Mouse (Mus musculus) stomach, embryonic 14.5 days (tissue): ENCODE data around the gene Armh3. TPM values are rescaled to one million over a fixed set of nuclear protein-coding genes. Genes with fewer than 3 reads are reported as not detected.
"Not testable (repeated sequence)": the region's sequence is repeated elsewhere in the genome, so short reads cannot be mapped to it uniquely, and the experiment has no call there.

Experiments used
- ATAC-seq: fragments of 200-750 bp; cut with Nextera tagmentation; 2 replicates; pipeline ENCODE4 v1.8.0; 2017; ENCODE audit warnings: low read depth, moderate TSS enrichment; ENCODE audit not compliant: insufficient number of reproducible peaks, insufficient read depth, low FRiP score
- H3K27ac ChIP-seq: fragments of 300-500 bp; sonication (generic); 2 replicates; pipeline ENCODE4 v1.5.1; 2014; ENCODE audit warnings: mild to moderate bottlenecking, low read length, moderate library complexity, mixed read lengths
- H3K27me3 ChIP-seq: fragments of 300-500 bp; sonication (generic); 2 replicates; pipeline ENCODE4 v1.6.1; 2014; ENCODE audit warnings: low read length, control low read depth, mixed read lengths; ENCODE audit not compliant: control insufficient read depth, insufficient read depth
- H3K36me3 ChIP-seq: fragments of 300-500 bp; sonication (generic); 2 replicates; pipeline ENCODE4 v1.6.1; 2014; ENCODE audit warnings: mild to moderate bottlenecking, control low read depth, low read length, moderate library complexity, mixed read lengths; ENCODE audit not compliant: control insufficient read depth, insufficient read depth
- H3K4me1 ChIP-seq: fragments of 300-500 bp; sonication (generic); 2 replicates; pipeline ENCODE4 v1.6.1; 2014; ENCODE audit warnings: low read length, control low read depth, mixed read lengths; ENCODE audit not compliant: control insufficient read depth, insufficient read depth
- H3K4me2 ChIP-seq: fragments of 300-500 bp; sonication (generic); replicated peaks from 2 replicates; pipeline ENCODE4 v1.6.1; 2014; ENCODE audit warnings: low read depth, low read length, control low read depth
- H3K4me3 ChIP-seq: fragments of 300-500 bp; sonication (generic); 2 replicates; pipeline ENCODE4 v1.5.1; 2014; ENCODE audit warnings: low read depth, low read length, control low read depth
- H3K9ac ChIP-seq: fragments of 300-500 bp; sonication (generic); replicated peaks from 2 replicates; pipeline ENCODE4 v1.6.1; 2014; ENCODE audit warnings: low read depth, mild to moderate bottlenecking, control low read depth, low read length, moderate library complexity, mixed read lengths
- H3K9me3 ChIP-seq: fragments of 300-500 bp; sonication (generic); 2 replicates; pipeline ENCODE4 v1.6.1; 2016; ENCODE audit warnings: low read depth, low read length, control low read depth; ENCODE audit not compliant: control insufficient read depth
- WGBS: fragments of 180-500 bp; shearing (Covaris S2); extraction: QIAGEN DNeasy Blood & Tissue Kit; methylation state at CpG from one replicate; pipeline ENCODE4 v1.1.7; 2014; 5-methylcytosine and 5-hydroxymethylcytosine counted together
- polyA plus RNA-seq: library from polyadenylated mRNA; unstranded; fragments of >200 nt; fragmentation: Nextera tagmentation; extraction: Ambion mirVana; gene quantifications from 2 replicates; pipeline ENCODE4 v1.2.1, GENCODE M21; 2014

The Armh3 gene
- polyA plus RNA-seq, 1 experiment from 2014 or later = 21.0 TPM

- peak; percentile 89 for ATAC-seq
- Histone ChIP-seq H3K9ac (peak within 1 kb of the TSS; percentile 53), H3K27me3 (no peaks in the 10 kb centered on the region), H3K4me1 (peaks cover 7% of the 10 kb centered on the region; the same call in 1 of the 2 replicates), H3K4me2 (peak within 1 kb of the TSS; percentile 83), H3K9me3 (no peaks in the 10 kb centered on the region), H3K27ac (peak within 1 kb of the TSS; percentile 8; the same call in 1 of the 2 replicates), H3K36me3 (no peaks in the 10 kb centered on the region; the same call in 1 of the 2 replicates), H3K4me3 (peak within 1 kb of the TSS; percentile 47)
- WGBS = 1% methylated on average over 70 of the region's 70 CpGs
Observed at GRCm38 (mm10) chr19:46003371-46004226, 5.3 kb upstream of the Armh3 start, which contains the start of gene Hps6. TSS of gene Hps6 (plus strand) at chr19:46003508.

GRCm38 (mm10) chr19:46002279-46002678 is 4.0 kb upstream of the Armh3 start:
- no peaks in the 10 kb centered on the region; the same call in 1 of the 2 replicates for H3K36me3 ChIP-seq
- peaks cover 7% of the 10 kb centered on the region; the same call in 1 of the 2 replicates for H3K4me1 ChIP-seq
- H3K9me3 ChIP-seq = no peaks in the 10 kb centered on the region
- ATAC-seq = no peak
- no peak overlapping the region for H3K9ac ChIP-seq
- WGBS = 85% methylated on average over 9 of the region's 9 CpGs
- H3K27me3 ChIP-seq = no peaks in the 10 kb centered on the region
- no peak overlapping the region for H3K4me2 ChIP-seq
- H3K27ac ChIP-seq = no peak overlapping the region
- H3K4me3 ChIP-seq = no peak overlapping the region

- no peak overlapping the region for H3K9ac ChIP-seq
- H3K27ac ChIP-seq = no peak overlapping the region
- no peaks in the 10 kb centered on the region; the same call in 1 of the 2 replicates for H3K9me3 ChIP-seq
- ATAC-seq = no peak
- peaks cover 6% of the 10 kb centered on the region; the same call in 1 of the 2 replicates for H3K4me1 ChIP-seq
- WGBS = 44% methylated on average over 1 of the region's 1 CpGs
- H3K4me3 ChIP-seq = no peak overlapping the region
- H3K36me3 ChIP-seq = no peaks in the 10 kb centered on the region
- no peaks in the 10 kb centered on the region for H3K27me3 ChIP-seq
- H3K4me2 ChIP-seq = no peak overlapping the region; the same call in 1 of the 2 replicates
Observed at GRCm38 (mm10) chr19:45999378-45999777, 1.1 kb upstream of the Armh3 start.

- Histone ChIP-seq H3K9me3 (no peaks in the 10 kb centered on the region; the same call in 1 of the 2 replicates), H3K9ac (peak overlapping the region; percentile 19), H3K27ac (no peak overlapping the region), H3K27me3 (no peaks in the 10 kb centered on the region), H3K36me3 (no peaks in the 10 kb centered on the region), H3K4me3 (peak overlapping the region; percentile 66), H3K4me2 (peak overlapping the region; percentile 50), H3K4me1 (no peaks in the 10 kb centered on the region)
- no peak for ATAC-seq
- WGBS = 7% methylated on average over 8 of the region's 8 CpGs
Observed at GRCm38 (mm10) chr19:45998694-45999217, 468 bp upstream of the Armh3 start.

GRCm38 (mm10) chr19:45997365-45997764 is 923 bp downstream of the Armh3 start:
- WGBS = 58% methylated on average over 5 of the region's 5 CpGs
- H3K27ac ChIP-seq = no peak overlapping the region; the same call in 1 of the 2 replicates
- peak overlapping the region; percentile 82; the same call in 1 of the 2 replicates for H3K9ac ChIP-seq
- H3K36me3 ChIP-seq = no peaks in the 10 kb centered on the region
- H3K4me3 ChIP-seq = peak overlapping the region; percentile 66
- H3K27me3 ChIP-seq = no peaks in the 10 kb centered on the region
- peak overlapping the region; percentile 61 for H3K4me2 ChIP-seq
- ATAC-seq = 0 out of 2 replicates have a peak, but pooled peaks have one; percentile 9
- H3K9me3 ChIP-seq = no peaks in the 10 kb centered on the region; the same call in 1 of the 2 replicates
- H3K4me1 ChIP-seq = no peaks in the 10 kb centered on the region

- no peak for ATAC-seq
- no peak overlapping the region for H3K4me2 ChIP-seq
- no peak overlapping the region for H3K4me3 ChIP-seq
- WGBS = 92% methylated on average over 13 of the region's 13 CpGs
- no peak overlapping the region for H3K27ac ChIP-seq
- H3K9me3 ChIP-seq = no peaks in the 10 kb centered on the region; the same call in 1 of the 2 replicates
- H3K36me3 ChIP-seq = no peaks in the 10 kb centered on the region
- H3K4me1 ChIP-seq = no peaks in the 10 kb centered on the region
- H3K9ac ChIP-seq = no peak overlapping the region
- H3K27me3 ChIP-seq = no peaks in the 10 kb centered on the region
Observed at GRCm38 (mm10) chr19:45993981-45994737, 4.1 kb downstream of the Armh3 start.

GRCm38 (mm10) chr19:45993441-45993840 is 4.8 kb downstream of the Armh3 start:
- not testable (repeated sequence) for H3K9me3 ChIP-seq, H3K4me3 ChIP-seq, H3K36me3 ChIP-seq, H3K4me2 ChIP-seq, ATAC-seq, H3K27ac ChIP-seq, H3K9ac ChIP-seq, H3K4me1 ChIP-seq, H3K27me3 ChIP-seq
- 81% methylated on average over 6 of the region's 6 CpGs for WGBS

GRCm38 (mm10) chr19:45991171-45991570 is 7.1 kb downstream of the Armh3 start:
- no peak for ATAC-seq
- no peak overlapping the region for H3K4me3 ChIP-seq
- H3K9me3 ChIP-seq = no peaks in the 10 kb centered on the region; the same call in 1 of the 2 replicates
- H3K9ac ChIP-seq = no peak overlapping the region
- no peak overlapping the region for H3K4me2 ChIP-seq
- 94% methylated on average over 3 of the region's 3 CpGs for WGBS
- no peaks in the 10 kb centered on the region for H3K36me3 ChIP-seq
- no peak overlapping the region for H3K27ac ChIP-seq
- H3K27me3 ChIP-seq = no peaks in the 10 kb centered on the region
- H3K4me1 ChIP-seq = no peaks in the 10 kb centered on the region
